Mouse (Mus musculus): ENCODE measurements around the gene Epm2aip1.

GRCm38 (mm10) chr9:111304036-111304435 is 32.3 kb downstream of the Epm2aip1 start:
- TF ChIP-seq POLR2A (IDR thresholded peaks at IDR 0.05; ENCODE audit: extremely low read depth, insufficient read depth, low read length) (no peak), CTCF (IDR thresholded peaks at IDR 0.05; ENCODE audit: extremely low read depth, insufficient read depth, low read length) (no peak)

All from cortical plate, adult 2 months (tissue).